Mouse (Mus musculus): ENCODE measurements around the gene Sv2b. TPM values are rescaled to one million over a fixed set of nuclear protein-coding genes. Genes with fewer than 3 reads are reported as not detected.
"Not testable (repeated sequence)": the region's sequence is repeated elsewhere in the genome, so short reads cannot be mapped to it uniquely, and the experiment has no call there.

Gene Sv2b
- polyA plus RNA-seq, 1 experiment from 2014 or later, result 20.0 TPM

DNA sequence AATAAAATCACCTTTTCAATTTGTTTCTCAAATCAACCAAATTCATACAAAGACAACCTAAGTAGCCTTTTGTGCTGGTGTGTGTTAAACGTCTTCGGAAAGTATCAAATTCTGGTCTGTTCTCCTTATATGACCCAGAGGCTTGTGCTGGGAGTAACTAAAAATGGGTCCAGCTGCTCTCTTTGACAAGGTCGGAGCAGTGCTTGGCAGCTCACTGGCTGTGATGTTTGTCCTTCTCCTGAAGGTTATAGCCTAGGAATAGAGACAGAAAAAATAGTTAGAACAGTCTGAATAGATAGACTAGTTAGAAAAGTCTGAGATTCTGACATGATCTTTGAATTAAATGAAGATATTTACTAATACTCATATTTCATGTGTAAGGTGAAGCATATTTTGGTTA, 102.4 kb downstream of the Sv2b start:
- no peak overlapping the region for H3K27ac ChIP-seq
- H3K9me3 ChIP-seq (ENCODE audit: control insufficient read depth, low read length), result no peaks in the 10 kb centered on the region
- no peaks in the 10 kb centered on the region for H3K4me1 ChIP-seq (replicated peaks; ENCODE audit: control insufficient read depth, insufficient read depth, low read length)
- DNase-seq (ENCODE audit: low spot score) (no peak), ATAC-seq (ENCODE audit: low FRiP score) (no peak)
- no peak overlapping the region for H3K9ac ChIP-seq
- no peak overlapping the region for H3K4me2 ChIP-seq (replicated peaks)
- 88% methylated on average over 3 of the region's 3 CpGs for WGBS
- H3K36me3 ChIP-seq (replicated peaks; ENCODE audit: control insufficient read depth, insufficient read depth), result no peaks in the 10 kb centered on the region
- H3K27me3 ChIP-seq (ENCODE audit: control insufficient read depth, insufficient read depth, low read length), result no peaks in the 10 kb centered on the region
- H3K4me3 ChIP-seq (replicated peaks; ENCODE audit: low read length), result no peak overlapping the region

GRCm38 (mm10) chr7:75205386-75205785, 103.7 kb downstream of the Sv2b start:
- H3K4me2 ChIP-seq (replicated peaks), result no peak overlapping the region
- no peak overlapping the region for H3K9ac ChIP-seq
- H3K4me3 ChIP-seq (replicated peaks; ENCODE audit: low read length), result no peak overlapping the region
- no peaks in the 10 kb centered on the region for H3K27me3 ChIP-seq (ENCODE audit: control insufficient read depth, insufficient read depth, low read length)
- DNase-seq (ENCODE audit: low spot score) (no peak), ATAC-seq (ENCODE audit: low FRiP score) (no peak)
- no peaks in the 10 kb centered on the region for H3K36me3 ChIP-seq (replicated peaks; ENCODE audit: control insufficient read depth, insufficient read depth)
- H3K27ac ChIP-seq, result no peak overlapping the region
- WGBS, result 74% methylated on average over 3 of the region's 3 CpGs
- H3K9me3 ChIP-seq (ENCODE audit: control insufficient read depth, low read length), result no peaks in the 10 kb centered on the region
- no peaks in the 10 kb centered on the region for H3K4me1 ChIP-seq (replicated peaks; ENCODE audit: control insufficient read depth, insufficient read depth, low read length)

DNA sequence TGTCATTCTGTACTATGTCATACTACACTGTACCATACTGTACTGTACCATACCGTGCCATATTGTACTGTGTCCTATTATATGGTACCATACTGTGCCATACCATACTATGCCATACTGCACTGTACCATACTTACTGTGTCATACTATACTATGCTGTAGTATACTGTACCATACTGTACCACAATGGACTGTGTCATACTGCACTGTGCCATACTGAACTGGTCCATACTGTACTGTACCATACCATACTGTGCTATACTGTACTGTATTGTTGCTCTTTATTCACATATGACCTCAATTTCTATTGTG, 114.2 kb downstream of the Sv2b start:
- H3K27ac ChIP-seq; H3K4me1 ChIP-seq (replicated peaks; ENCODE audit: control insufficient read depth, insufficient read depth, low read length); H3K9ac ChIP-seq; H3K4me2 ChIP-seq (replicated peaks); H3K4me3 ChIP-seq (replicated peaks; ENCODE audit: low read length); H3K36me3 ChIP-seq (replicated peaks; ENCODE audit: control insufficient read depth, insufficient read depth); H3K27me3 ChIP-seq (ENCODE audit: control insufficient read depth, insufficient read depth, low read length); DNase-seq (ENCODE audit: low spot score); H3K9me3 ChIP-seq (ENCODE audit: control insufficient read depth, low read length): not testable (repeated sequence)
- peak; percentile 43; the same call in 1 of the 2 replicates for ATAC-seq (ENCODE audit: low FRiP score)
- WGBS, result 95% methylated on average over 1 of the region's 1 CpGs

GRCm38 (mm10) chr7:75194158-75194918, 114.7 kb downstream of the Sv2b start:
- Histone ChIP-seq H3K4me2 (replicated peaks) (no peak overlapping the region), H3K27me3 (ENCODE audit: control insufficient read depth, insufficient read depth, low read length) (no peaks in the 10 kb centered on the region), H3K36me3 (replicated peaks; ENCODE audit: control insufficient read depth, insufficient read depth) (no peaks in the 10 kb centered on the region), H3K27ac (no peak overlapping the region), H3K9ac (no peak overlapping the region), H3K9me3 (ENCODE audit: control insufficient read depth, low read length) (no peaks in the 10 kb centered on the region), H3K4me1 (replicated peaks; ENCODE audit: control insufficient read depth, insufficient read depth, low read length) (no peaks in the 10 kb centered on the region), H3K4me3 (replicated peaks; ENCODE audit: low read length) (no peak overlapping the region)
- WGBS, result 90% methylated on average over 4 of the region's 4 CpGs
- no peak for DNase-seq (ENCODE audit: low spot score)
- ATAC-seq (ENCODE audit: low FRiP score), result peak; percentile 17; the same call in 1 of the 2 replicates

GRCm38 (mm10) chr7:75190192-75190591, 118.9 kb downstream of the Sv2b start:
- no peak overlapping the region for H3K9ac ChIP-seq
- H3K4me2 ChIP-seq (replicated peaks), result no peak overlapping the region
- DNase-seq (ENCODE audit: low spot score) (no peak), ATAC-seq (ENCODE audit: low FRiP score) (no peak)
- H3K27me3 ChIP-seq (ENCODE audit: control insufficient read depth, insufficient read depth, low read length), result no peaks in the 10 kb centered on the region
- no peaks in the 10 kb centered on the region for H3K4me1 ChIP-seq (replicated peaks; ENCODE audit: control insufficient read depth, insufficient read depth, low read length)
- H3K9me3 ChIP-seq (ENCODE audit: control insufficient read depth, low read length), result no peaks in the 10 kb centered on the region
- H3K36me3 ChIP-seq (replicated peaks; ENCODE audit: control insufficient read depth, insufficient read depth), result no peaks in the 10 kb centered on the region
- H3K27ac ChIP-seq, result no peak overlapping the region
- WGBS, result 81% methylated on average over 3 of the region's 3 CpGs
- H3K4me3 ChIP-seq (replicated peaks; ENCODE audit: low read length), result no peak overlapping the region

- Histone ChIP-seq H3K9me3 (ENCODE audit: control insufficient read depth, low read length) (no peaks in the 10 kb centered on the region), H3K4me2 (replicated peaks) (no peak overlapping the region), H3K27me3 (ENCODE audit: control insufficient read depth, insufficient read depth, low read length) (no peaks in the 10 kb centered on the region), H3K4me1 (replicated peaks; ENCODE audit: control insufficient read depth, insufficient read depth, low read length) (no peaks in the 10 kb centered on the region), H3K36me3 (replicated peaks; ENCODE audit: control insufficient read depth, insufficient read depth) (no peaks in the 10 kb centered on the region), H3K4me3 (replicated peaks; ENCODE audit: low read length) (no peak overlapping the region), H3K27ac (no peak overlapping the region), H3K9ac (no peak overlapping the region)
- DNase-seq (ENCODE audit: low spot score) (no peak), ATAC-seq (ENCODE audit: low FRiP score) (no peak)
- 92% methylated on average over 3 of the region's 3 CpGs for WGBS
Observed at GRCm38 (mm10) chr7:75175042-75175441, 134.0 kb downstream of the Sv2b start.

GRCm38 (mm10) chr7:75167481-75167880, 141.6 kb downstream of the Sv2b start:
- H3K9ac ChIP-seq, result no peak overlapping the region
- no peaks in the 10 kb centered on the region for H3K36me3 ChIP-seq (replicated peaks; ENCODE audit: control insufficient read depth, insufficient read depth)
- H3K27me3 ChIP-seq (ENCODE audit: control insufficient read depth, insufficient read depth, low read length), result no peaks in the 10 kb centered on the region
- H3K4me1 ChIP-seq (replicated peaks; ENCODE audit: control insufficient read depth, insufficient read depth, low read length), result no peaks in the 10 kb centered on the region
- H3K27ac ChIP-seq, result no peak overlapping the region
- DNase-seq (ENCODE audit: low spot score), result no peak
- no peak overlapping the region for H3K4me3 ChIP-seq (replicated peaks; ENCODE audit: low read length)
- H3K9me3 ChIP-seq (ENCODE audit: control insufficient read depth, low read length), result no peaks in the 10 kb centered on the region
- no peak for ATAC-seq (ENCODE audit: low FRiP score)
- 75% methylated on average over 3 of the region's 3 CpGs for WGBS
- H3K4me2 ChIP-seq (replicated peaks), result no peak overlapping the region

DNA sequence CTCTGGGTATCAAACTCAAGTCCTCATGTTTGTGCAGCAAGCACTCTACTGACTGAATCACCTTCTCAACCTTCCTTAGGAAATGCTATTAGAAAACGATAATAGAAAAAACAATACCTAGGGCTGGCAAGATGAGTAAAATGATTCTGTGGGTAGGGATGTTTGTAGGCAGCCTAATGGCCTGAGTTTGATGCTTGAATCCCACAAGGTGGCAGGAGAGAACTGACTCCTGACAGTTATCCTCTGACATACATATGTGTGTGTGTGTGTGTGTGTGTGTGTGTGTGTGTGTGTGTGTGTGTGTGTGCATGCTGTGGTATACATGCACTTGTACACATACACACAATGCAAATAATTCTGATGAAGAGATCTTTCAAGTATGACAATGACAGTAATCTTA, 161.9 kb downstream of the Sv2b start:
- no peak for DNase-seq (ENCODE audit: low spot score)
- H3K9ac ChIP-seq, result no peak overlapping the region
- no peaks in the 10 kb centered on the region for H3K27me3 ChIP-seq (ENCODE audit: control insufficient read depth, insufficient read depth, low read length)
- no peak for ATAC-seq (ENCODE audit: low FRiP score)
- H3K27ac ChIP-seq, result no peak overlapping the region
- no peaks in the 10 kb centered on the region for H3K9me3 ChIP-seq (ENCODE audit: control insufficient read depth, low read length)
- 92% methylated on average over 1 of the region's 1 CpGs for WGBS
- no peak overlapping the region for H3K4me3 ChIP-seq (replicated peaks; ENCODE audit: low read length)
- H3K4me1 ChIP-seq (replicated peaks; ENCODE audit: control insufficient read depth, insufficient read depth, low read length), result peaks cover 4% of the 10 kb centered on the region; the same call in 1 of the 2 replicates
- no peaks in the 10 kb centered on the region for H3K36me3 ChIP-seq (replicated peaks; ENCODE audit: control insufficient read depth, insufficient read depth)
- H3K4me2 ChIP-seq (replicated peaks), result no peak overlapping the region

- no peaks in the 10 kb centered on the region for H3K9me3 ChIP-seq (ENCODE audit: control insufficient read depth, low read length)
- 53% methylated on average over 2 of the region's 2 CpGs for WGBS
- H3K27me3 ChIP-seq (ENCODE audit: control insufficient read depth, insufficient read depth, low read length), result no peaks in the 10 kb centered on the region; the same call in 1 of the 2 replicates
- DNase-seq (ENCODE audit: low spot score) (no peak), ATAC-seq (ENCODE audit: low FRiP score) (no peak)
- H3K4me3 ChIP-seq (replicated peaks; ENCODE audit: low read length), result no peak overlapping the region
- peaks cover 10% of the 10 kb centered on the region; the same call in 1 of the 2 replicates for H3K4me1 ChIP-seq (replicated peaks; ENCODE audit: control insufficient read depth, insufficient read depth, low read length)
- no peak overlapping the region for H3K4me2 ChIP-seq (replicated peaks)
- no peak overlapping the region for H3K9ac ChIP-seq
- no peaks in the 10 kb centered on the region for H3K36me3 ChIP-seq (replicated peaks; ENCODE audit: control insufficient read depth, insufficient read depth)
- no peak overlapping the region for H3K27ac ChIP-seq
Observed at GRCm38 (mm10) chr7:75142800-75143199, 166.3 kb downstream of the Sv2b start.

Data from hindbrain, embryonic 14.5 days (tissue).